Mouse (Mus musculus) monocyte, adult 2 months (primary cell): ENCODE measurements around the gene Pkn3.
A peak's percentile ranks its signal among the peaks of the same experiment; 100 is the strongest.
"Not testable (repeated sequence)": the region's sequence is repeated elsewhere in the genome, so short reads cannot be mapped to it uniquely, and the experiment has no call there.

Experiments used
- DNase-seq, 2 experiments: peaks; one replicate each; pipeline ENCODE4 v3.0.0; 2022; ENCODE audit warnings: low spot score in 2 of 2, low read depth in 1 of 2

Gene Pkn3

GRCm38 (mm10) chr2:30077502-30078348 is at the start of gene Pkn3:
TSS of gene Pkn3 (plus strand) at chr2:30077684.
- peak; percentile 62 to 76 for DNase-seq

- DNase-seq = no peak
Observed at GRCm38 (mm10) chr2:30032244-30032846, 45.1 kb upstream of the Pkn3 start.

- no peak for DNase-seq
Observed at GRCm38 (mm10) chr2:30032957-30033356, 44.5 kb upstream of the Pkn3 start.

- DNase-seq = no peak
Observed at GRCm38 (mm10) chr2:30037762-30038161, 39.7 kb upstream of the Pkn3 start.

GRCm38 (mm10) chr2:30038370-30038769 is 39.1 kb upstream of the Pkn3 start:
- DNase-seq = no peak

GRCm38 (mm10) chr2:30039687-30040086 is 37.8 kb upstream of the Pkn3 start:
- no peak for DNase-seq

- peak in 1 of 2 experiments; percentile 58 for DNase-seq
Observed at GRCm38 (mm10) chr2:30042445-30042844, 35.0 kb upstream of the Pkn3 start.

- no peak for DNase-seq
Observed at GRCm38 (mm10) chr2:30044550-30044949, 32.9 kb upstream of the Pkn3 start.

- no peak for DNase-seq
Observed at GRCm38 (mm10) chr2:30047127-30047526, 30.4 kb upstream of the Pkn3 start.

GRCm38 (mm10) chr2:30048101-30048501 is 29.4 kb upstream of the Pkn3 start:
- DNase-seq = no peak

- DNase-seq = peak; percentile 92 to 96
Observed at GRCm38 (mm10) chr2:30048699-30049388, 28.6 kb upstream of the Pkn3 start, which contains the start of gene Wdr34. TSS of gene Wdr34 (minus strand) at chr2:30048881.

GRCm38 (mm10) chr2:30049831-30050230 is 27.7 kb upstream of the Pkn3 start:
- DNase-seq = no peak

- DNase-seq = no peak
Observed at GRCm38 (mm10) chr2:30051992-30052761, 25.3 kb upstream of the Pkn3 start.

GRCm38 (mm10) chr2:30055310-30055709 is 22.2 kb upstream of the Pkn3 start:
- not testable (repeated sequence) for DNase-seq

GRCm38 (mm10) chr2:30056736-30057135 is 20.7 kb upstream of the Pkn3 start:
- no peak for DNase-seq

GRCm38 (mm10) chr2:30057223-30057904 is 20.1 kb upstream of the Pkn3 start, which contains the start of gene Set:
TSS of gene Set (plus strand) at chr2:30057378.
- DNase-seq = no peak

GRCm38 (mm10) chr2:30058418-30058817 is 19.1 kb upstream of the Pkn3 start:
- DNase-seq = no peak

- no peak for DNase-seq
Observed at GRCm38 (mm10) chr2:30061215-30062166, 16.0 kb upstream of the Pkn3 start.
